Mouse (Mus musculus) bone marrow macrophage, adult 2 months (primary cell): ENCODE results near the gene Rims3. TPM values are rescaled to one million over a fixed set of nuclear protein-coding genes. Genes with fewer than 3 reads are reported as not detected.

Source experiments
- H3K27ac ChIP-seq: 2 replicates; pipeline ENCODE4 v1.5.1; 2012; ENCODE audit warnings: low read depth, low read length; ENCODE audit not compliant: insufficient read depth
- H3K4me1 ChIP-seq: 2 replicates; pipeline ENCODE4 v1.6.1; 2012; ENCODE audit warnings: low read length; ENCODE audit not compliant: control insufficient read depth, insufficient read depth
- H3K4me3 ChIP-seq: 2 replicates; pipeline ENCODE4 v1.5.1; 2012; ENCODE audit warnings: mild to moderate bottlenecking, low read length, moderate library complexity; ENCODE audit not compliant: insufficient read depth
- CTCF ChIP-seq: IDR thresholded peaks from 2 replicates; pipeline ENCODE4 v1.5.1; 2012; ENCODE audit warnings: low read depth, mild to moderate bottlenecking, low read length, moderate library complexity
- POLR2A ChIP-seq: IDR thresholded peaks from 2 replicates; pipeline ENCODE4 v1.6.1; 2012; ENCODE audit warnings: mild to moderate bottlenecking, low read depth, low read length, borderline replicate concordance
- polyA plus RNA-seq: library from polyadenylated mRNA; stranded (reverse); fragments of >200 nt; gene quantifications from 2 replicates; pipeline ENCODE4 v1.2.4, GENCODE M21; 2012; ENCODE audit not compliant: missing spikeins, insufficient read depth, insufficient read length

The Rims3 gene
- polyA plus RNA-seq, 1 experiment, result 1.9 TPM

DNA sequence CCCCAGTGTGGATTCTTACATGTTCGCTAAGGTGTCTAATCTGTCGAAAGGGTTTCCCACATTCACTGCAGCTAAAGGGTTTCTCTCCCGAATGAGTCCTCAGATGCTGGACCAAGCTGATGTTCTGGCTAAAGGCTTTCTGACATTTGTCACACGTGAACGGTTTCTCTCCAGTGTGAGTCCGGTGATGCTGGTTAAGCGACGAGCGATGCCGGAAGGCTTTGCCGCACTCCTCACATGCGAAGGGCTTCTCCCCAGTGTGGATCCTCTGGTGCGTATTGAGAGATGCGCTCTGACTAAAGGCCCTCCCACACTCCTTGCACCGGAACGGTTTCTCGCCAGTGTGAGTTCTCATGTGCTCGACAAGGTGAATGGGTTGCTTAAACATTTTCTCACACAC lies 76.1 kb downstream of the Rims3 start:
- peaks cover 8% of the 10 kb centered on the region; the same call in 1 of the 2 replicates for H3K4me1 ChIP-seq
- TF ChIP-seq CTCF, result no peak
- no peak for TF ChIP-seq POLR2A
- H3K27ac ChIP-seq, result no peak overlapping the region
- no peak overlapping the region for H3K4me3 ChIP-seq

DNA sequence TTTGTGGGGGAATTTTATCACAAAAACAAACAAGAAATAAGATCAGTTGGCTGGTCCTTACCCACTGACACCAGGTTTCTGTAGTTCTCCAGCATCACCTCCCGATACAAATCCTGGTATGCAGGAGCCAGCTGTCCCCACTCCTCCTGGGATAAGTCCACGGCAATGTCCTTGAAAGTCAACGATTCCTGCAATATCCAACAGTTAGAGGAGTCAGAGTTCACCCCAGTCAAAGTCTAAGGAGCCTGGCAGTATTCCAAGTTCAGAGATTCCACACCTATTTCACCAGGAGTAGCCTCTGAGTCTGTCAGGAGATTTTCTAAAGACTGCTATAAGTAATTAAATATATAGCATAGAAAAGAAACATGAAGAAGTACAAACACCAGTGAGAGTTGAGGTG lies 80.4 kb downstream of the Rims3 start:
- no peak for TF ChIP-seq POLR2A
- no peak for TF ChIP-seq CTCF
- peaks cover 4% of the 10 kb centered on the region; the same call in 1 of the 2 replicates for H3K4me1 ChIP-seq
- H3K4me3 ChIP-seq, result no peak overlapping the region
- no peak overlapping the region for H3K27ac ChIP-seq

Other genes starting within 250 kb of the Rims3 start
- gene Cited4, start 188.2 kb upstream of the Rims3 start, polyA plus RNA-seq, result not detected in 2 replicates
- gene Kcnq4, start 106.2 kb upstream of the Rims3 start, polyA plus RNA-seq, result not detected in 2 replicates
- 30.5 and 35.4 TPM in 2 replicates for gene Nfyc, start 23.2 kb upstream of the Rims3 start, polyA plus RNA-seq
- 19.3 and 20.1 TPM in 2 replicates for gene Exo5, start 70.2 kb downstream of the Rims3 start, polyA plus RNA-seq
- 2.0 and 2.4 TPM in 2 replicates for gene Zfp69, start 96.9 kb downstream of the Rims3 start, polyA plus RNA-seq
- 137 and 139 TPM in 2 replicates for gene Smap2, start 162.4 kb downstream of the Rims3 start, polyA plus RNA-seq
- gene Col9a2, start 184.6 kb downstream of the Rims3 start, polyA plus RNA-seq, result not detected in 2 replicates
- gene Zmpste24, start 243.4 kb downstream of the Rims3 start, polyA plus RNA-seq, result 43.5 and 45.9 TPM in 2 replicates